Mouse (Mus musculus): ENCODE data around the gene Folr2.
A peak's percentile ranks its signal among the peaks of the same experiment; 100 is the strongest.

The Folr2 gene

DNA sequence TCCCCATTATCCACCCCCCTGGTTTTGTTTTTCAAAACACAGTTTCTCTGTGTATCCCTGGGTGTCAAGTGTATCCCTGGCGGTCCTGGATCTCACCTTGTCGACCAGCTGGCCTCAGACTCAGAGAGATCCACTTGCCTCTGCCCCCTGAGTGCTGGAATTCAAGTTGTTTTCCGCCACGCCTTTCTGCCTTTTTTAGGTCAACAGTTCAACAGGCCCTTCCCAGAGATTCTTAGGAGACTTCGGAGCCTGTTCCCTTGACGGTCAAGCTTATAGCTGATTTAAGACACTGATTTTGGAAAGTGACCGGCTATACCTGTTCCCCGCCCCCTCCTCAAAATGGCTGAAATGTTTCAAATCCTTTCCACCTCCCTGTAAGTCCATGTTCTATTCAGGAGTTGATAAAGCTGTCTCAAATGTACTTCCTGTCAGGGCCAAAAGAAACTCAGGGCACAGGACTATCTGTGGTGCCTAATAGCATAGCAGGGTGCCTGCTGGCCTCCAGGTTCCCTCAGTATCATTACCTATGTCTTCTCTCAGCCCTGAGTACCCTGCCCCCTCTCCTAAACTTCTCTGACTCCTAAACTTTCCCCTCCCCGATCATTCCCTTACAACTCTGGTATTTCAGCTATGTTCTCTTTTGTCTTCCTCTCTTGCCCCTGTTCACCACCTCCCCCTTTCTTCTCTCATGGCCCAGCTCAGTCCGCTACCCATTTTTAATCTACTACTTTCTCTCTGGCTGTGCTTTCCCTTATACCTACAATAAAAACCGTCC is 9.7 kb upstream of the Folr2 start:
- DNase-seq (ENCODE audit: low read depth, low spot score) = no peak

DNA sequence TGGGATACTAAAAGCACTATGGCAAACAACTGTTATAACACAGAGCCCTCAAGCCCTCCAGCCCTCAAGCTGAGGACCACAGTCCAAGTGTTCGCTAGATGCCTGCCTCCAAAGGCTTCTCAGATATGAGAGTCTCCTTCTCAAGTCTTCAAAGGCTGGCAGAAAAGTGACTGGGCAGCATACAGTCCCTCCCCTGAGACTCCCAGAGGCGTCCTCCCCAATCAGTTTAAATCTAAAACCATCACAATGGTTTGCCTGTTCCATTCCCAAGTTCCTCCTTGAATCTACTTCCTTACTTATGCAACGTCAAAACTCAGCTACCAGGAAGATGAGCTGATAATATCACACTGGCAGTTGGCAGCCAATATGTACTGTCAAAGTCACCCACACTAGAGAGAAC is 6.4 kb upstream of the Folr2 start, which contains the start of gene Anapc15:
Gene Anapc15, plus strand, starts transcription at position 301 of the 400 bp plus-strand sequence.
- no peak for DNase-seq (ENCODE audit: low read depth, low spot score)

DNA sequence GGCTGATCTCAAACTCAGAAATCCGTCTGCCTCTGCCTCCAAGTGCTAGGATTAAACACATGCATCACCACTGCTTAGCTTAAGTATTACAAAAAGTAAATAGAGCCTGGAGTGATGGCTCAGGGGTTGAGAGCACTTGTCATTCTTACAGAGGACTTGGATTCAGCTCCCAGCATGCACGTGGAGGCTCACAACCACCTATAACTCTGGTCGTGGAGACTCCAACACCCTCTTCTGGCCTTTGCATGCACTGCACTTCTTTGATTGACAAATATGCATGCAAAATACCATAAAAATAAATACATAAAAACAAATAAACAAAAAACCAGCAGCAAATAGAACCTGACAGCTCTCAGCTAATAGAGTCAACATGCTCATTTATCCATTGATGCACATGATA is 5.3 kb upstream of the Folr2 start:
- DNase-seq (ENCODE audit: low read depth, low spot score) = no peak

DNA sequence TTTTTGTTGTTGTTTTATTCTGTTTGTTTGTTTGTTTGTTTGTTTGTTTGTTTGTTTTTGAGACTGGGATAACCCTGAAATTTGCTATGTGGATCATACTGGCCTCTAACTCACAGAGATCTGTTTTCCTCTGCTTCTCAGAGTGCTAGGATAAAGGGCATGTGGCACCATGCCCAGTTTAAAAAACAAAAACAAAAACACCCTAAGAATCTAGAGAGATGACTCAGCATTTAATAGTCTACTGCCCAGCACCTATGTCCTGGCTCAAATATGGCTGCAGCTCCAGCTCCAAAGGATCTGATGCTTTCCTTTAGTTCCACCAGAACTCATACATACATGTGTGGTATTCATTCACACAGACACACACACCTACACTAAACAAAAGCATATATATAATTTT is 4.0 kb upstream of the Folr2 start:
- no peak for DNase-seq (ENCODE audit: low read depth, low spot score)

DNA sequence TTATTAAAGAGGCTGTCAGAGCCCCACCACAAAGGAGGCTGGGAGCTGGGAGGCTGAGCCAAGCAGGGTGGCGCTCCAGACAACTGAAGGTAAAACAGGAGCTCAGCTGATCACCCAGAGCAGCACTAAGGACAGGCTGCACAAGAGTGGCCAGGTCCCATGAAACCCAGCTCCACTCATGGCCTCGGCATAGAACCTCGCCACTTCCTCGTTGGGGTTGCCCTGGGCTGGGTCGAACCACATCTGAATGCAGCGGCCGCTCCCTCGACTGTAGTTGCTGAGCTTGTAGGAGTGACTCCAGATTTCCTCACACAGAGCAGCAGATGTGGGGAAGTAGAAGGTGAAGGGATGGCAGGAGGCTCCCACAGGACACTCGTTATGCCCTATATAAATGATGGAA is 1.4 kb upstream of the Folr2 start:
- DNase-seq (ENCODE audit: low read depth, low spot score) = no peak

DNA sequence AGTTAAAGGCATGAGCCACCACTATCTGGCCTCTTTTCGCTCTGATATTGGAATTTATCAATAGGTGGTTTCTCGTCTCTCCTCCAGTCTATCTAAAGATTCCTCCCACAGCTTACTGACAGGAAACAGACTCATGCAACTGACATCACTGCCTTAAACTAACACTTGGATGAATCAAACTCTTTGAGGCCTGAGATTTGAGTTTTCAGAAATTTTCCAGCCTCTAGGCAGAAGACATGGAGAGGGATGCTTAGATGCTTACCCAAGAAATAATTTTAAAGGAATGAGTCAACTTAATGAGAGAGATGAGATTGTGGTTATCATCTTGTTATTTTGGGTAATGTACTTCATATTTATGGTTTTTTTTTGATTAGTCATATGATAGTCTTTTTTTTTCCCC is 3.2 kb downstream of the Folr2 start:
- DNase-seq (ENCODE audit: low read depth, low spot score) = no peak

DNA sequence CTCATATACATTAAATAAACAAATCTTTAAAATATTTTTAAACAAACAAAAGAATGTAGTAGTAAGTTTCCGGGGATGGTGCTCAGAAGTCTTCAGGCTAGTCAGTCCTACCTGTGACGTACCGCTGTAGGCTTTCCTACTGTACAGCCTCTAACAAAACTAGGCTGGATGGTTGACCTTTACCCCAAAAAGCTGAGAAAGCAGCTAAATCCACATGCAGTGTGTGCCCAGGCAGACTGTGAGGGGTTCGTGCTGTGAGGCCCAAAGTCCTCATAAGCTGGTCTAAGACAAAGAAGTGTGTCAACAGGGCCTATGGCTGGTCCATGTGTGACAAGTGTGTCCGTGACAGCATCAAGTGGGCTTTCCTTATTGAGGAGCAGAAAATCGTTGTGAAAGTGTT is 4.1 kb downstream of the Folr2 start:
- no peak for DNase-seq (ENCODE audit: low read depth, low spot score)

DNA sequence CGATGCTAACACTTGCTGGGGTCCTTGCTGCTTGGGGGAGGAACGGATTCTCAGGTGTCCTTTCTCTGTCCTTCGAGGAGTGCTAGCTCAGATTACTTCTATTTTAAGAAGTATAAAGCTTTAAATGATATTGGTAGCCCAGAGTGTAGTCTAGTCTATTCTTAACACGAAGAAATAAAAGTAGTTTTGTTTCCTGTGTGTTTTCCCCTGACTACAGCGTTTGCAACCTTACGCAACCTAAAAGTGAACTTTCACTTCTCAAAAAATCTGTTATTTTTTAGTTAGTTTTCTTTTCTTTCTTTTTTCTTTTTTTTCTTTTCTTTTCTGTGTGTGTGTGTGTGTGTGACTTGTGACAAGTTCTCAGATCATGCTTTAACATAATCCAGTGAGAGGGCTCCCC is 5.3 kb downstream of the Folr2 start:
- no peak for DNase-seq (ENCODE audit: low read depth, low spot score)

DNA sequence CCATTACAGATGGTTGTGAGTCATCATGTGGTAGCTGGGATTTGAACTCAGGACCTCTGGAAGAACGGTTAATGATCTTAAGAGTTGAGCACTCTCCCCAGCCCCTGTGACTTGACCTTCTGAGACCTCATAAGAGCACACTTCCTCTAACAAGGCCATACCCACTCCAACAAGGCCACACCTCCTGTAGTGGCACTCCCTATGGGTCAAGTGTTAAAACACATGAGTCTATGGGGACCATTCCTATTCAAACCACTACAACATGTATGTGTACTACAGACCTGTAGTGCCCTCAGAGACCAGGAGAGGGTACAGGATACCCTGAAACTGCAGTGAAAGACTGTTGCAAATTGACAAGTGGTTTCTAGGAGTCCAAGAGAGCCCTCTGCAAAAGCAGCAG is 9.1 kb downstream of the Folr2 start:
- no peak for DNase-seq (ENCODE audit: low read depth, low spot score)

DNA sequence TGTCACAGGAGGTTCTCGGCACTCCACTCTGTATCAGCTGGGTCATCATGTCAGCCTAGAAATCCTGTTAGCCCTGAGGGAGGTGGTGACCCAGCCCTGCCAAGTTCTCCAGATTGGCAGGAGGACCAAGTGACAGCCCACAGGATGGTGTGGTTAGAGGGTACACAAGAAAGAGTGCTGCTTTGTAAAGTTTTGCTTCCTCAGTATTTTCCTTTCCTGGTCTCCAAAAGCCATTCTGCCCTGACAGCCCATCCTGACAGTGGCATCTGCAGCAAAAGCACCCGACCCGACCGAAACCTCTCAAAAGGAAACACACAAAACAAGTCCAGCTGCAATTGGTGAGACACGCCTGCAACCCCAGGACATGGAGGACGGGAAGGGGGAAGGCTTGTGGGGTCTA is 12.8 kb downstream of the Folr2 start:
- DNase-seq (ENCODE audit: low read depth, low spot score) = no peak

DNA sequence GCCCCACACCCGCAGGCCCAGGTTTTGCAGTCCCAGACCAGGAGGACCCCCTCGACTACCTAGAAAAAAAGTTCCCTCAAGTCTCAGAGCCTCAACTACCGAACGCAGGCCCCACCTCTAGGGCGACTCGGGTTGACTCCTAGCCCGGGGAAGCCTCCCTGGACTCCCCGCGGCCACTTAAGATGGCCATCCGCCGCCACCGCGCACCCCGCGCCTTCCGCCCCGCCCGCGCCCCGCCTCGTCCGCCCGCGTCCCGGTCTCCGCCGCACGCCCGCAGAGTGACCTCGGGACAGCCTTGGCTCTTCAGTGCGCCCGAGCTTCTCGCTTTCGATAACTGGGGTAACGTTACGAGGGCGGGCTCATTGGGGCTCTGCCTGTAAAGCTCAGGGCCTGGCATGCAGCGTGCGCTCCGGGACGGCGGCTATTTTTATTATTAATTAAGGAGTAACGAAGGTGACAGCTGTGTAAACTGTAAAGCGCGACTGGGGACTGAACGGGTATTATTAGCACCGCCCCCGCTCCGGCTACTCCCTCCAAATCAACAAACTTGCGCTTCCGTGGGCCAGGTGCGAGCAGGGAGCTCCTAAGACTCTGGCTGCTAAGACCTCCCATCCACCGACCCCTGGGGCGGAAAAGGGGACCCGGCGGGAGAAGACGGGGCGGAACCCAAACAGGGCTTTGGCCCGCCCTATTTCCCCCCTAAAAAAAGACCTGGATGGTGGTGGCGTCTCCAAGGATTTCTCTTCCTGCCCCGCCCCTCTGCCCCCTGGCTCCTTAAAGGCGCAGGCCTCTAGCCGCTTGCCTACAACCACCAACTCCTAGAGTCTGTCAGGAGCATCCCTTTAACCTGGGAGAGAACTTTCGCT is 19.2 kb downstream of the Folr2 start, which contains the start of gene Inppl1:
Gene Inppl1, minus strand, starts transcription at position 624 of the 866 bp plus-strand sequence.
- peak; percentile 51 for DNase-seq (ENCODE audit: low read depth, low spot score)

DNA sequence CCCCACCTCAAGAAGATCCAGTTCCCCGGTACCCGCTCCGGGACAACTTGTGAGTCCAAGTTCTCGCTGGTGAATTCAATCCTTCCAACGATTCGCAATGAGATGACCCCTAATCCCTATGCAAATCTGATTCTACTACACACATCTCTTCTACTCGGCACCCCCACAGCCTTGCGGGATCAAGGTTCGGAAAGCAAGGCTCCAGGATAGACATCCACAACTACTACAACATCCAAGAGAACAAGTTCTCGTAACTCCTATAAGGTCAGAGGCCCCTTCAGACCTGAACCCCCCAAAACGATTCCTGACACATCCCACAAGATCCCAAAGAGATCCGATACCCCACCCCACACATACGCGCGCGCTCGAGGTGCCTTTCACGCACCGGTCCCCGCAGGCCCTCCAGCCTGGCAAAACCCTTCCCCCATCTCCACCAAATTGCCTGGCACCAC is 19.8 kb downstream of the Folr2 start:
- DNase-seq (ENCODE audit: low read depth, low spot score) = no peak

DNA sequence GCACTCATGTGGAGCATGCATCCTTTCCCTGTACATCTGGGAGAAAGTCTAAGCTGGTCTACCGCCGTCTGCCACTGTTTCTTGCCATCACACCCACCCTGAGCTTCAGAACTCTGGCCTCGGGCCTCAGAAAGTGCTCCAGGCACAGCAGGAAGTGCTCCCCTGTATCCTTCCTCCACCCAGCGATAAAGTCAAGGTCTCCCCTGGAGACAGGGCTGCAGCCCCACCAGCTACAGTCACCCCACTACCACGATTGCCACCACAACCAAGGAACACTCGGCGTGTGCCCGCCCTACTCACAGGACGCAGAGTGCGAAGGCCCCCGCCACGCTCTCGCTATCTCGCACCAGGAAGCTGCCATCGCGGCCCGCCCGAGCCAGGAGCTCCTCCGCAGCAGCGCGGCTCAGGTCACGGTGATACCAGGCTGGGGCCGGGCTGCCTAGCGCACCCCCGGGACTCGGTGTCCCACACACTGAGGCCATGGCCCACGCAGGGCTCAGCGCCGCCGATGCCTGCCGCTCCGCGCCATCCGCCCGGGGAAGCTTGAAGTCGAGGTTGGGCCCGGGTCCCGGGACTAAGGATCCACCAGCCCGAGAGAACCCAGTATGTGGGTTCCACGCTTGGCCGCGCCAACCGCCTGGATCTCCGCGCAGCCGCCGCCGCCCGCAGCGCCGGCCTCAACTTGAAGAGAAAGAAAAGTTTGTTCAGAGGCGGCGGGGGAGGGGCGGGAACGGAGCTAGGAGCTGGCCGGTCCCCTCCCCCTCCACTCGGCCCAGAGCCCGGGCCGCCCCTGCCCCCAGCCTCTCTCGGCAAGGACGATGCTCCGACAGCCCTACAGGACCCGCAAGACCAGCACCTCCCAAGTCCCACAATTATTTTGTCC is 20.5 kb downstream of the Folr2 start:
- peak; percentile 72 for DNase-seq (ENCODE audit: low read depth, low spot score)

DNA sequence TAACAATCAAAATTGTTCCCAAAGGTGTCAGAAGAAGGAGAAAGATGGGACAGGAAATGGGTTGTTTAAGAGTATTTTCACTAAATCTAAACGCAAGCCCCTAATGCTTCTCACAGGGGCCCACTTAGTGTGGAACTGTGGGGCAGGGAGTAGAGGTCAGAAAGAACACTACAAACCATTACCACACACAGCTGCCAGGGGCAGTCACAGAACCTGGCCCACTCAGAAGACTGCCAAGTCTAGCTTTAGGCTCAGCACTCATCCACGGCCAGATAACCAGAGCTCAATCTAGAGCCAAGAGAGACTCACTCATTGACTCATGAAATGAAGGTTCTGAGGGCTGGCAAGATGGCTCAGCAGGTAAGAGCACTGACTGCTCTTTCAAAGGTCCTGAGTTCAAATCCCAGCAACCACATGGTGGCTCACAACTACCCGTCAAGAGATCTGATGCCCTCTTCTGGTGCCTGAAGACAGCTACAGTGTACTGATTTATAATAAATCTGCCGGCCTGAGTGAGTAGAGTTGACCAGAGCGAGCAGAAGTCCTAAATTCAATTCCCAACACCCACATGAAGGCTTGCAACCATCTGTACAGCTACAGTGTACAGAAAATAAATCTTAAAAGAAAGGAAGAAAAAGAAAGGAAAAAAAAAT is 21.4 kb downstream of the Folr2 start:
- peak; percentile 21 for DNase-seq (ENCODE audit: low read depth, low spot score)

DNA sequence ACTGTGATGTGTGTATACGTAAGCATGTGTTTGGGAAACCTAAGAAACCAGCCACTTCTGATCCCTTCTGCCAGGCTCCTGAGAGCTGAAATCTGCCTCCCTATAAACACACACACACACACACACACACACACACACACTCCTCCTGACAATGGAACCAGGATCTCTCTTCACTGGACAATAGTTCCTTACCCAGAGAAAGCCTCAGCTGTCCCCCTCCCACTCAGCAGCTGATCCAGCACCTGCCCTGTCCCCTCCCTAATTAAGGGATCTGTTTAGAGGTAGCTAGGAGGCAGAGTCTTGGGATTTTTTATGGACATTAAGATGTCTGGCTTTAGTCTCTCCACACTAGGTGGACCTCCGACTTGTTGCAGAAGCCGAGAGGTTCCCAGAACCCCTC is 22.1 kb downstream of the Folr2 start:
- DNase-seq (ENCODE audit: low read depth, low spot score) = no peak

DNA sequence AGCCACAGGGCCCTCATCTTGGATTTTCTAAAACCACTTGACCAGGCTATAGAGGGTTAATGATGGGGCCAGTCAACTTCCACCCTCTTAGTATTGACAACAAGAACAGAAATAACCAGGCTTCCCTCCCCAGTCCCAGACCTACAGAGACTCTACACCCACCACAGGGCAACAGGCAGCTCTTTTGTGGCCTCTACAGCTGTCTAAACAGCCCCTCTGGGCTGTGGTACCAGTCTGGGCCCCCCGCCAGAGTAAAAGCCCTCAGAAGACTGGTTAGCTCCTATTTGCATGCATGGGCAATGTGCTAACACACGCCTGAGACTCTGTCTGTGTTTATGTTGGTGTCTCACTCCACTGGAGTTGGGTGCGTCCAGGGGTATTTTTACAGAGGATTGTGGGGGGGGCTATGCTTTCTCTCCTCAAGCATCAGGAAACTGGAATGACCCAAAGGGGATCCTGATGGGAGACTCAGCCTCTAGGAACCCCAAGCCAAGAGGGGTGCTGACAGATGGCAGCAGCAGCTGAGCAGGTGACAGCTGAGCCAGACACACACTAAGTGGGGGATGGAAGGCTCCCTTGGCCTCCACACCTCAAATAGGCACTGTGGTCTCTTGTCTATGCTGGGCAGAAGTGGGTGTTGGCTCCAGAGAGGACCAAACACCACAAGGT is 22.9 kb downstream of the Folr2 start:
- DNase-seq (ENCODE audit: low read depth, low spot score) = no peak

DNA sequence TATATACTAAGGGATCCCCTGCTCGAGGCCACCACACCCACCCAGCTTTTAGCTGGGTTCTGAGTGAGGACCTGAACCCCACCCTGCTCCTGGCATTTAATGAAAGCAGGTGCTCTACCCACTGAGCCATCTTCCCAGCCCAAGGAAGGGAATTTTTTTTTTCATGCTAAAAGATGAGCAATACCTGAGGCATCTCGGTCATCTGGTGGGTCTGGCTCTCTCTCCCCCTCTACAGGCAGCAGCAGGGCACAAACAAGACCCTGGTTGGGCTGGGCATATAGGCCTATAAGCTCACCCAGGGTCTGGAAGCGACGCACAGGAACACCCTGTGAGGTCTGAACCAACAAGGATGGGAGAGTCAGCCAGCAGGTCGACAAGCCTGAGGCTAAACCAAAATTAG is 23.6 kb downstream of the Folr2 start:
- no peak for DNase-seq (ENCODE audit: low read depth, low spot score)

DNA sequence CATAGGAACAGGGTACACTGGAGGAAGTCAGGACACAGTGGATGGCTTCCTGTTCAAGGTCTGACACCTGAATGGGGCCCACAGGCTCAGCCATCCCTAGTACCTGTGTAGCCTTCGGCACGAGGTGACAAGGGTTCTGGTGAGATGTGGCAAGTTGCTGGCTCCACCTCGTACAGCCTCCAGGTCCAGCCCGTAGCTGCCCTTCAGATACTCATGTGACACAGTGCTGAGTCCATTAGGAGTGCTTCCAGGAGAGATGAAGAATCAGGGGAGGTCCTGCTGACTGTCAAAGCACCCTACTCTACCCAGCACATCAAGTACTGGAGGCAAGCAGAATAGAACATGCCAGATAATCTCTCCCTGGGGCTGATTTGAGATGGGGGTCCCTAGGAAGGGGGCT is 24.6 kb downstream of the Folr2 start:
- DNase-seq (ENCODE audit: low read depth, low spot score) = no peak

DNA sequence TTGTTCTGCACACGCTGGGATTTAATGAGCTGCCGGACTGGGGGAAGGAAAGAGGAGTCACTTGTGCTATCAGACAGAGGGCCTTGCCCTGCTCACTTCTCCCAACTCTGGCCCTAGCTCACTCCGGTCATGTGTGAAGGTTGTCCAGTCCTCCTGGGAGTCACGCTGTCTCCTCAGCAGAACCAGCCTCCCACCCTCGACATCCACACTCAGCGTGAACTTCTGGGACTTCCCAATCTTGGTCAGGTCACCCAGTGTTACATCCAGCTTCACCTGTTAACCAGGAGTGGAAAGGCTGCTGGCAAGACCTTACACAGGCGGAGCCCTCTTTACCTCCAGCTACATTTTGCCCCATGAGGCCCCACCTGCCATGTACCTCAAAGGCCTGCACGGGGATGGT is 25.6 kb downstream of the Folr2 start:
- no peak for DNase-seq (ENCODE audit: low read depth, low spot score)

DNA sequence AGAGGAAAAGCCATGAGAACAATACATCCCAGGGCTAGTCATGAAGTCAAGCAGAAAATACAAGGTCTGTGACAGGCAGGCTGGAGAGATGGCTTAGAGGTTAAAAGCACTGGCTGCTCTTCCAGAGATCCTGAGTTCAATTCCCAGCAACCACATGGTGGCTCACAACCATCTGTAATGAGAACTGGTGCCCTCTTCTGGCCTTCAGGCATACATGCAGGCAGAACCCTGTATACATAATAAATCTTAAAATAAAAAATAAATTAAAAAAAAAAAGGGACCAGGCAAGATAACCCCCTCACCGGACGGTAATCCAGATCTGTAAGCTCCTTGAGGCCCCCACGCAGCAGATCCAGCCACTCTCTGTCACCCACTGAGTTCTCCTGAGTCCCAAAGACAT is 26.6 kb downstream of the Folr2 start:
- DNase-seq (ENCODE audit: low read depth, low spot score) = no peak
